Mouse (Mus musculus) hindbrain, postnatal 0 days (tissue): Measurements from ENCODE around the gene Scarb2. TPM values are rescaled to one million over a fixed set of nuclear protein-coding genes. Genes with fewer than 3 reads are reported as not detected.
"Not testable (repeated sequence)": the region's sequence is repeated elsewhere in the genome, so short reads cannot be mapped to it uniquely, and the experiment has no call there.

Source experiments
- ATAC-seq: fragments of 200-750 bp; cut with Nextera tagmentation; 2 replicates; pipeline ENCODE4 v1.8.0; 2017; ENCODE audit warnings: mild to moderate bottlenecking, moderate TSS enrichment, moderate library complexity
- DNase-seq: peaks from one replicate; pipeline ENCODE4 v3.0.0-alpha.2; 2015; ENCODE audit warnings: low spot score
- H3K27ac ChIP-seq: fragments of 300-500 bp; sonication (generic); 2 replicates; pipeline ENCODE4 v1.5.1; 2014; ENCODE audit warnings: mild to moderate bottlenecking
- H3K27me3 ChIP-seq: fragments of 300-500 bp; sonication (generic); 2 replicates; pipeline ENCODE4 v1.6.1; 2014; ENCODE audit warnings: low read length, mixed read lengths; ENCODE audit not compliant: insufficient read depth
- H3K36me3 ChIP-seq: fragments of 300-500 bp; sonication (generic); 2 replicates; pipeline ENCODE4 v1.6.1; 2014; ENCODE audit warnings: low read length, mixed read lengths; ENCODE audit not compliant: insufficient read depth
- H3K4me1 ChIP-seq: fragments of 300-500 bp; sonication (generic); 2 replicates; pipeline ENCODE4 v1.6.1; 2014; ENCODE audit warnings: antibody characterized with exemption, low read length, mixed read lengths; ENCODE audit not compliant: insufficient read depth
- H3K4me2 ChIP-seq: fragments of 300-500 bp; sonication (generic); 2 replicates; pipeline ENCODE4 v1.6.1; 2014; ENCODE audit warnings: low read depth, mild to moderate bottlenecking, low read length, moderate library complexity, mixed read lengths
- H3K4me3 ChIP-seq: fragments of 300-500 bp; sonication (generic); 2 replicates; pipeline ENCODE4 v1.5.1; 2014; ENCODE audit warnings: low read length
- H3K9ac ChIP-seq: fragments of 300-500 bp; sonication (generic); replicated peaks from 2 replicates; pipeline ENCODE4 v1.6.1; 2014; ENCODE audit warnings: mild to moderate bottlenecking, low read length, moderate library complexity, mixed read lengths
- H3K9me3 ChIP-seq: fragments of 300-500 bp; sonication (generic); 2 replicates; pipeline ENCODE4 v1.6.1; 2016; ENCODE audit warnings: low read length, mixed read lengths
- CTCF ChIP-seq: IDR thresholded peaks from 2 replicates; pipeline ENCODE4 v1.5.1; 2016; ENCODE audit warnings: antibody characterized with exemption, control low read depth, low read depth
- WGBS: fragments of 180-500 bp; shearing (Covaris S2); extraction: QIAGEN DNeasy Blood & Tissue Kit; methylation state at CpG from one replicate; pipeline ENCODE4 v1.1.7; 2014; 5-methylcytosine and 5-hydroxymethylcytosine counted together
- polyA plus RNA-seq: library from polyadenylated mRNA; unstranded; fragments of >200 nt; fragmentation: Nextera tagmentation; extraction: Ambion mirVana; gene quantifications from 2 replicates; pipeline ENCODE4 v1.2.1, GENCODE M21; 2015
- total RNA-seq: library from RNA; depleted of rRNA; stranded (reverse); fragments of >200 nt; gene quantifications from 2 replicates; pipeline ENCODE4 v1.2.3, GENCODE M21; 2014

Gene Scarb2
- total and polyA plus RNA-seq, 2 experiments from 2014 or later = 21.7 to 112 TPM

DNA sequence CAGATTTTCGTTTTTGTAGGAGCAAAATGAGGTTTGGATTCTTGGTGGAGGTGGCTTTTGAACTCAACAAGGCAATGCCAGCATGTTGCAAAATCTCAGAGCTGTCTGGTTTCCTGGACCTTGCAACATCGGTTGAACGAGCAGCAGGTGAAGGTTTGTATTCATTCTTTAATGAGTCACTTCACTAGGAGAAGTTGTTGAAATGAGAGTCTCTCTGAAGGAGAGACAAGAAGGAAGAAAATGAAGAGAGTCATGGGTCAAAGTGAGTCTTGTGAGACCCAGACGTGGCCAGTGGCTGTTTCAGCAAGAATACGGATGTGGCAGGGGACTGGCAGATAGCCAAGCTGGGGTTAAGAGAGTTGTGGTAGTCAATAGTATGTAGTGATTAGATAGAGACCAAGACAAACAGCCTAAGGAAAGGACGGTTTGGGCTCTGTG, 18.2 kb upstream of the Scarb2 start:
- H3K4me1 ChIP-seq = no peaks in the 10 kb centered on the region
- no peak for TF ChIP-seq CTCF
- H3K36me3 ChIP-seq = no peaks in the 10 kb centered on the region
- DNase-seq (no peak), ATAC-seq (no peak)
- H3K27me3 ChIP-seq = no peaks in the 10 kb centered on the region
- no peak overlapping the region for H3K9ac ChIP-seq
- no peak overlapping the region for H3K4me2 ChIP-seq
- WGBS = 69% methylated on average over 6 of the region's 6 CpGs
- no peak overlapping the region for H3K4me3 ChIP-seq
- no peak overlapping the region for H3K27ac ChIP-seq
- no peaks in the 10 kb centered on the region for H3K9me3 ChIP-seq

DNA sequence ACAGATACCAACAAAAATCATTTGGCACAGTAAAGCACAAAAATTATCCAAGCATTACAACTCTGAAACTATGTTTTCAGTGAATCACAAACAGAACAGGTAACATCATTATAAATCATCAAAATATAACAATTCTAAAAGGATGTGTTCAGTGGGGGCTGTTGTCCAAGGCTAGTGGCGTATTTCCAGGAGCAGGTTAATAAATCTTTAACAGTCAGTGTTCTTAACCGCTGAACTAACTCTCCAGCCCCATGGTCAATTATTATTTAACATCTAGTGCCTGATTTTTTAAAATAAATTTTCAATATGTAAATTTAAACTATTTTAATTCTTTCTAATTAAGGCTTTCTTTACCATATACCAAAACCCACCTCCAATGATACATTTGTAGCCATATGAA, 14.5 kb upstream of the Scarb2 start:
- H3K4me1 ChIP-seq, DNase-seq, H3K27me3 ChIP-seq, H3K36me3 ChIP-seq, H3K27ac ChIP-seq, ATAC-seq, H3K9me3 ChIP-seq, H3K9ac ChIP-seq, H3K4me3 ChIP-seq, H3K4me2 ChIP-seq: not testable (repeated sequence)
- 89% methylated on average over 2 of the region's 2 CpGs for WGBS

DNA sequence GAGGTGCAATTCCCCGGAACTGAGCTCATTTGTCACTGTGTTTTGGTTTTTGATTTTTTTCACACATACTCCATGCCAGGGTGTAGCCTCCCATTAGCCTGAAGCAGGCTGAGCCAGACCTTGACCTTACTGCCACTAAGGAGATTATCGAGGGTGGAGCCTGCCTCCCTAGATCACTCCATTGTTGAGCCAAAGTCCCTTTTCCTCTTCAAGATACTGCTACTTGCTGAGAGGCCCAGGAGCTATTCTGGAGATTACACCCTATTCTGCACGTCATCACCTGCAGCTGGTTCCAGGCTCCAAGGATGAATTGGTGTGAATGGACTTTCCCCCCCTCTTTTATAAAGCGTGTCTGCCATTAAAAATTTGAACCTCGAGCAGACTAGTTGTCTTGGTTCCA, 5.4 kb upstream of the Scarb2 start:
- H3K27ac ChIP-seq = no peak overlapping the region
- DNase-seq = no peak
- no peak for TF ChIP-seq CTCF
- WGBS = 92% methylated on average over 5 of the region's 5 CpGs
- no peak overlapping the region for H3K9ac ChIP-seq
- H3K36me3 ChIP-seq = no peaks in the 10 kb centered on the region
- no peak overlapping the region for H3K4me2 ChIP-seq
- no peaks in the 10 kb centered on the region for H3K4me1 ChIP-seq
- no peak for ATAC-seq
- H3K27me3 ChIP-seq = no peaks in the 10 kb centered on the region
- H3K9me3 ChIP-seq = no peaks in the 10 kb centered on the region
- no peak overlapping the region for H3K4me3 ChIP-seq

DNA sequence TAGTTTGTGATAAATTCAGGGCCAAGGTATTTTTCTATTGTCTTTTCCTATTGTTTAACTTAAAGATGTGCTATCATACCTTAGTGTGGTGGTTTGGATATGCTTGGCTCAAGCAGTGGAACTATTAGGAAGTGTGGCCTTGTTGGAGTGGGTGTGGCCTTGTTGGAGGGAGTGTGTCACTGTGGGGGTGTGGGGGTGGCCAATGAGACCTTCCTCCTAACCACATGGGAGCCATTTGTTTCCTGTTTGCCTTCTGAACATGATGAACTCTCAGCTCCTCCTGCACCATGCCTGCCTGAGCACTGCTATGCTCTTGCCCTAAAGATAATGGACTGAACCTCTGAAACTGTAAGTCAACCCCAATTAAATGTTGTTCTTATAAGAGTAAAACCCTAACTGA, 4.6 kb upstream of the Scarb2 start:
- TF ChIP-seq CTCF = no peak

DNA sequence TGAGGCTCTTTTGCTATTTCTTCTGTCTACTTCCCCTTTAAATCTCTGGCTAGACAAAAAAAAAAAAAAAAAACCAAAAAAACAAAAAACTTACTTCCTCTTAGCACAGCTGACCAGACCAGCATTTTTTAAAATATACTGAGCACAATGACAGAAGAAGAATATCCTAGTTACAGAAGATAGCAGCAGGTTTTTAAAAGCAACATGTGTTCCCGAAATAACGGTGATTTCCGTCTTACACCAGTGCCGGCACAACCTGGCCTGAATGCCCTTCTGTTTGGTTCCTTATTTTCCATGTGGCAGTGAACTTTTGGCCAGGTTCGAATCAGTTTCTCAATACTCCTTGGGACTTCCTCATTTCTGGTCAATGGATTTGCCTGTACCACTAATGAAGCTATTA, 2.2 kb upstream of the Scarb2 start:
- H3K4me3 ChIP-seq = no peak overlapping the region
- H3K27me3 ChIP-seq = no peaks in the 10 kb centered on the region
- no peak for DNase-seq
- no peak overlapping the region for H3K27ac ChIP-seq
- no peak overlapping the region for H3K4me2 ChIP-seq
- H3K4me1 ChIP-seq = peaks cover under 1% of the 10 kb centered on the region; the same call in 1 of the 2 replicates
- WGBS = 88% methylated on average over 5 of the region's 5 CpGs
- H3K36me3 ChIP-seq = no peaks in the 10 kb centered on the region
- no peak for ATAC-seq
- no peaks in the 10 kb centered on the region for H3K9me3 ChIP-seq
- no peak for TF ChIP-seq CTCF
- H3K9ac ChIP-seq = no peak overlapping the region

More for the DNA sequence above, 4.6 kb upstream of the Scarb2 start:
- Histone ChIP-seq H3K27ac (no peak overlapping the region), H3K4me3 (no peak overlapping the region), H3K27me3 (no peaks in the 10 kb centered on the region), H3K9ac (no peak overlapping the region), H3K4me2 (no peak overlapping the region), H3K36me3 (no peaks in the 10 kb centered on the region), H3K9me3 (no peaks in the 10 kb centered on the region), H3K4me1 (no peaks in the 10 kb centered on the region)
- DNase-seq = no peak
- no peak for ATAC-seq

DNA sequence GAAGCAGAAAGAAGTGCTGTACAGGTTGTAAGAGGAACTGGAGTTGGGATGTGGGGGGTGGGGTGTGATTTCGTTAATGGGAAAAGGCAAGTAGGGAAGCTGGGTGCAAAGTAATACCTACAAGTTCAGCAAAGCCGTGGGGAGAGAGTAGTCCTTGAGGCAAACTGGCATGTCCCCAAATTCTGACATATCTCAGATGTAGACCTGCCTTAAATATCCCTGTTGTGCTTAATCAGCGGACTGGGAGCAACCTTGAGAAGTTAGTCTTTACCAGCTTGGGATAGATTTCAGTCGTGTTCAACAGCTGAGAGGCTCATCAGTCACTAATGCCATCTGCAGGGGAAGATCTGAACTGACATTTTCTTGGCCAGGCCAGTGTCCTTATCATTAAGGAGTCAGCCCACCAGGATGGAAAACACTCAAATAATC, 318 bp downstream of the Scarb2 start:
- H3K27me3 ChIP-seq = no peaks in the 10 kb centered on the region
- H3K9me3 ChIP-seq = no peaks in the 10 kb centered on the region
- ATAC-seq (no peak), DNase-seq (peak; percentile 69)
- peak overlapping the region; percentile 88 for H3K4me2 ChIP-seq
- TF ChIP-seq CTCF = peak; percentile 66
- H3K4me3 ChIP-seq = peak overlapping the region; percentile 97
- 28% methylated on average over 4 of the region's 4 CpGs for WGBS
- peaks cover 13% of the 10 kb centered on the region for H3K4me1 ChIP-seq
- H3K9ac ChIP-seq = peak overlapping the region; percentile 96; the same call in 1 of the 2 replicates
- H3K36me3 ChIP-seq = no peaks in the 10 kb centered on the region
- H3K27ac ChIP-seq = peak overlapping the region; percentile 99; the same call in 1 of the 2 replicates

DNA sequence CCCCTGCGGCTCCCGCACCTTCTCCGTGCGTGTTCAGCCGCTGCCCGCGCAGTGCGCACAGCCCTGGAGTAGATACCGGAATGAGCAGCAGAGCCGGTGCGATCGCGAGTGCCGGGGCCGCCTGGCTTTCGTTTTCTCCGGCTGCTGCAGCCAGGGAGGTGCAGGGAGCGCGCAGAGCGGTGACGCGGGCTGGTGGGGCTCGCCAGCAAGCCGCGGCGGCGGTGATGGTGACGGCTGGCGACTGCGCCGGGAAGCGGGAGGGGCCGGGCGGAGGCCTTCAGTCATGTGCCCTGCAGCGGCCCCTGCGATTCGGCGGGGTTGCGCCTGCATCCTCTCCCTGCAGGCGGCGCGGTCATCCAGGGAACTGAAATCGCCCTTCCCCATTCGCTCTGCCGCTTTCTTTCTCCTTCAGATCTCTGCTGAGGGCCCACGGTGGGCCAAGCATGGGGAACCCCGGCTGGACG, 1.2 kb downstream of the Scarb2 start:
- H3K4me1 ChIP-seq = peaks cover 13% of the 10 kb centered on the region
- H3K27me3 ChIP-seq = no peaks in the 10 kb centered on the region
- no peaks in the 10 kb centered on the region for H3K36me3 ChIP-seq
- H3K4me3 ChIP-seq = peak overlapping the region; percentile 97
- ATAC-seq = peak; percentile 98
- no peaks in the 10 kb centered on the region for H3K9me3 ChIP-seq
- DNase-seq = peak; percentile 97
- peak overlapping the region; percentile 96 for H3K9ac ChIP-seq
- peak; percentile 76 for TF ChIP-seq CTCF
- peak overlapping the region; percentile 88 for H3K4me2 ChIP-seq
- peak overlapping the region; percentile 99 for H3K27ac ChIP-seq
- under 1% methylated on average over 48 of the region's 48 CpGs for WGBS
